Mouse (Mus musculus) liver, embryonic 14.5 days (tissue): ENCODE results near the gene Tgm5. TPM values are rescaled to one million over a fixed set of nuclear protein-coding genes. Genes with fewer than 3 reads are reported as not detected.

Experiments
- ATAC-seq: fragments of 200-750 bp; cut with Nextera tagmentation; 2 replicates; pipeline ENCODE4 v1.8.0; 2017; ENCODE audit warnings: moderate number of reproducible peaks, mild to moderate bottlenecking, moderate library complexity; ENCODE audit not compliant: insufficient read depth
- DNase-seq, 3 experiments: peaks; one replicate each; pipeline ENCODE4 v3.0.0-alpha.2; 2012 to 2013; ENCODE audit warnings: low read depth in 3 of 3, low spot score in 3 of 3
- H3K27ac ChIP-seq: fragments of 300-500 bp; sonication (generic); 2 replicates; pipeline ENCODE4 v1.5.1; 2014; ENCODE audit warnings: moderate library complexity, mild to moderate bottlenecking, control low read depth, inconsistent platforms
- H3K27me3 ChIP-seq: fragments of 300-500 bp; sonication (generic); 2 replicates; pipeline ENCODE4 v1.6.1; 2014; ENCODE audit warnings: mild to moderate bottlenecking, low read length, moderate library complexity; ENCODE audit not compliant: control insufficient read depth, insufficient read depth
- H3K36me3 ChIP-seq: fragments of 300-500 bp; sonication (generic); replicated peaks from 2 replicates; pipeline ENCODE4 v1.6.1; 2014; ENCODE audit warnings: low read depth; ENCODE audit not compliant: control insufficient read depth, insufficient read depth
- H3K4me1 ChIP-seq, 2 experiments: fragments of 200-500 bp in 1 of 2; fragments of 300-500 bp in 1 of 2; sonication (generic) in 1 of 2; replicated peaks; 2 replicates each; pipeline ENCODE4 v1.6.1; 2012 to 2014; ENCODE audit warnings: antibody characterized with exemption in 1 of 2, inconsistent platforms in 1 of 2, low read length in 1 of 2; ENCODE audit not compliant: control insufficient read depth in 2 of 2, insufficient read depth in 2 of 2
- H3K4me2 ChIP-seq: fragments of 300-500 bp; sonication (generic); 2 replicates; pipeline ENCODE4 v1.6.1; 2014; ENCODE audit warnings: low read depth, mild to moderate bottlenecking, control low read depth, moderate library complexity
- H3K4me3 ChIP-seq, 2 experiments: fragments of 200-500 bp in 1 of 2; fragments of 300-500 bp in 1 of 2; sonication (generic) in 1 of 2; 2 replicates each; pipeline ENCODE4 v1.5.1; 2012 to 2014; ENCODE audit warnings: low read depth in 2 of 2, low read length in 2 of 2, mild to moderate bottlenecking in 2 of 2, control low read depth in 1 of 2, inconsistent platforms in 1 of 2, moderate library complexity in 1 of 2; ENCODE audit not compliant: insufficient read depth in 1 of 2
- H3K9ac ChIP-seq: fragments of 300-500 bp; sonication (generic); replicated peaks from 2 replicates; pipeline ENCODE4 v1.6.1; 2014; ENCODE audit warnings: mild to moderate bottlenecking, control low read depth, moderate library complexity
- H3K9me3 ChIP-seq: fragments of 300-500 bp; sonication (generic); 2 replicates; pipeline ENCODE4 v1.6.1; 2016; ENCODE audit warnings: low read length, mixed read lengths; ENCODE audit not compliant: control insufficient read depth
- CTCF ChIP-seq: IDR thresholded peaks from 2 replicates; pipeline ENCODE4 v1.5.1; 2016; ENCODE audit warnings: antibody characterized with exemption, low read depth, control low read depth
- EP300 ChIP-seq: IDR thresholded peaks from 2 replicates; pipeline ENCODE4 v1.6.1; 2016; ENCODE audit warnings: antibody characterized with exemption, low read depth
- WGBS: fragments of 180-500 bp; shearing (Covaris S2); extraction: QIAGEN DNeasy Blood & Tissue Kit; methylation state at CpG from one replicate; pipeline ENCODE4 v1.1.7; 2014; ENCODE audit not compliant: insufficient replicate concordance; 5-methylcytosine and 5-hydroxymethylcytosine counted together
- polyA plus RNA-seq, 2 experiments: library from polyadenylated mRNA; depleted of rRNA in 1 of 2; stranded (reverse) in 1 of 2; unstranded in 1 of 2; fragments of >200 nt; fragmentation: Nextera tagmentation in 1 of 2; extraction: Ambion mirVana in 1 of 2; gene quantifications; 2 replicates each; pipeline versions ENCODE4 v1.2.1 to v1.2.3; 2012 to 2014

Tgm5 gene
- polyA plus RNA-seq, 2 experiments: not detected

DNA sequence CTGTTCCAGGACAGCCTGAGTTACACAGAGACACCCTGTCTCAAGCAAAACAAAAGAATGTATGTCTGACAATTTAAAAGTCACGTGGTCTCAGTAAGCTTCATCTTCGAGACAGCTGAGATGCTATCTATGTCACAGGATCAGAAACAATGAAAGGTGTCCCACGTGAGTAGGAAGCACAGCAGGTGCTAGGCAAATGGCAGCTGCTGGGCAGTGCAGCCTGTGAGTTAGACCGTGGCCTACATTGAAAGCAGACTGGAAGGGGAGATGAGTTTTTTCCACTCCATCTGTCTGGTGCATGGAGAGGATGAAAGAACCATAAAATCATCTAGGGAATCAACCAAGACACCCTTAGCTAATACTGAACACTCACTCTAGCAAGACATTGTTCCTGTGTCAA is 18.5 kb downstream of the Tgm5 start:
- TF ChIP-seq EP300: no peak
- TF ChIP-seq CTCF: no peak
- Histone ChIP-seq H3K36me3 (no peaks in the 10 kb centered on the region), H3K27ac (no peak overlapping the region), H3K4me1 (no peaks in the 10 kb centered on the region), H3K27me3 (no peaks in the 10 kb centered on the region), H3K9me3 (no peaks in the 10 kb centered on the region), H3K4me2 (no peak overlapping the region), H3K9ac (no peak overlapping the region), H3K4me3 (no peak overlapping the region)
- WGBS: 38% methylated on average over 4 of the region's 4 CpGs
- DNase-seq (no peak), ATAC-seq (no peak)

DNA sequence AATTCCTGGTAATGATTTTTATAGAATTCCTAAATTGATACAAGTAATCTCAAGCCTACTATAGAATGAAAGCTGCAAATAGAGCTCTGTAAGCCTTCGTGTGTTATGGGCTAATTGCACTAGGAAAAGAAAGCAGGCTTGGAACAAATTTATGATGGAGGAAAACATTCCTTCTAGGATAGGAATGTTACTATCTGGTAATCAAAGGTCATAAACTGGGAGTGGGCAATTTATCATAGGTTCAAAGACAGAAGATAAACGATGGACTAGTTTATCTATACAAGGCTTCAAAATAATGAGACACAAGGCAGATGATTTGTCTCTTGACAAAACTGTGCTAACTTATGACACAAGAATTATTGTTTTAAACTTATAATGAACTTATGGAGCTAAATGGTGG is 24.3 kb downstream of the Tgm5 start:
- DNase-seq (no peak), ATAC-seq (no peak)
- Histone ChIP-seq H3K27ac (no peak overlapping the region), H3K4me2 (no peak overlapping the region), H3K4me3 (no peak overlapping the region), H3K9me3 (no peaks in the 10 kb centered on the region), H3K27me3 (no peaks in the 10 kb centered on the region), H3K4me1 (peaks cover 2% of the 10 kb centered on the region in 2 experiments), H3K9ac (no peak overlapping the region), H3K36me3 (no peaks in the 10 kb centered on the region)
- TF ChIP-seq EP300 (no peak), CTCF (no peak)
- WGBS: 53% methylated on average over 2 of the region's 2 CpGs

DNA sequence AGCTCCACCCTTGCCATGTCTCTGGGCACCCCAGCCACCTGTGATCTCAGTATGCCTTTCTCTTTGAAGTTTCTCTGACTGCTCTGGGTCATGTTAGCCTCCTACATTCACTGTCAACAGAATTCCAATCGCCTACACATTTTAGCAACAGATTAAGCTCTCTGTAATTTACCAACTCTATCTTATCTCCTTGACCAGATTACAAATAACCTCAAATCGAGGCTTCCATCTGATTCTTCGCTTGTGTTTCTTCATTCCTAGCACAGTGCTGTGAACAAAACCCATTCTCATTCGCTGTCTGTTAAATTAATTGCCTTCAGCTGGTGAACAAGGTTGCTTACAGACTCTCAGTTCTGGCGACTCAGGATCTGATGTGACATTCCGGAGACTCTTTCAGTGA is 27.6 kb downstream of the Tgm5 start:
- no peaks in the 10 kb centered on the region for H3K27me3 ChIP-seq
- ATAC-seq: no peak
- no peak overlapping the region for H3K9ac ChIP-seq
- TF ChIP-seq CTCF (no peak), EP300 (no peak)
- no peak overlapping the region for H3K4me2 ChIP-seq
- no peaks in the 10 kb centered on the region for H3K9me3 ChIP-seq
- H3K27ac ChIP-seq: no peak overlapping the region
- H3K4me1 ChIP-seq: peaks cover 24 to 25% of the 10 kb centered on the region in 2 experiments
- DNase-seq: no peak
- no peak overlapping the region for H3K4me3 ChIP-seq
- H3K36me3 ChIP-seq: no peaks in the 10 kb centered on the region
- WGBS: 45% methylated on average over 6 of the region's 6 CpGs

DNA sequence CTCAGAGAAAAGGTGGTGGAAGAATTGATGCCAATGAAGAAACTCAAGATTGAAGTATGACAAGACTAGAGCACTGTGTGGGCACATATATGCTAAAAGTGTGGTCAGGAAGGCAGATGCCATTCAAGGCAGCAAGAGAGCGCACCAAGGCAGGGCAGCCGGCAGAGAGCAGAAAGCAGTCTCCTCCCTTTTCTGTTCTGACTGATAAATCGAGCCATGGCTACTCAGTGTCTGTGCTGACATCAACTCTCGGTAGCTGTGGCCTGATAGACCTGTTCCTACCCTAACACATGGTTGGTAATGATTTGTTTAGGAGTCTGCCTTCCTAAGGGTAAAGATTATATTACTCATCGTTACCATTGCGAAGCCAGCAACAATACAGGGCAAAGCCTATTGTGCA is 29.7 kb downstream of the Tgm5 start:
- Histone ChIP-seq H3K4me2 (peak overlapping the region; percentile 19), H3K9me3 (no peaks in the 10 kb centered on the region), H3K4me1 (peaks cover 24 to 25% of the 10 kb centered on the region in 2 experiments), H3K9ac (no peak overlapping the region), H3K36me3 (no peaks in the 10 kb centered on the region), H3K27ac (no peak overlapping the region), H3K4me3 (no peak overlapping the region), H3K27me3 (no peaks in the 10 kb centered on the region)
- 30% methylated on average over 6 of the region's 6 CpGs for WGBS
- peak; percentile 89 for ATAC-seq
- TF ChIP-seq CTCF (peak; percentile 60), EP300 (no peak; the same call in 1 of the 2 replicates)
- peak; percentile 40 to 74 (median 67) for DNase-seq

DNA sequence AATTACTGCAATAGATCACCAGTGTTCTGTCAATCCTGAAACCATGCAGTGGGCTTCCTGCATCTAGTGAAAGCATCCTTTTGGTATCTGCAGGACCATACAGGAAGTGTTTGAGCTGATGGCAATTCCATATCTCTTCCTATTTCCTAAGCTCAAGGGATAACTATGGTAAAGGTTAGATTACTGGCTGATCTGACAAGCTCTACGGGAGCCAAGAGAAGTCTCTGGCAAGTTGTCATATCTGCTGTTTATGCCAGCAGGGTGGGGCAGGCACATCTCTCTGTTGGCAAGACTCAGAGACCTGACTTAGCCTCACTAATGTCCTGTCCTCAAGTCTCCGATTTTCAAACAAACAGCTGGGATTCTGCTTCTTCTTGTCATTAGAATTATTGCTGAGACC is 31.6 kb downstream of the Tgm5 start:
- DNase-seq: peak in 2 of 3 experiments; percentile 48 to 51
- Histone ChIP-seq H3K9ac (no peak overlapping the region), H3K36me3 (no peaks in the 10 kb centered on the region), H3K9me3 (no peaks in the 10 kb centered on the region), H3K4me3 (no peak overlapping the region), H3K27ac (no peak overlapping the region), H3K4me1 (peaks cover 24 to 25% of the 10 kb centered on the region in 2 experiments), H3K27me3 (no peaks in the 10 kb centered on the region), H3K4me2 (peak overlapping the region; percentile 6; the same call in 1 of the 2 replicates)
- peak; percentile 27; the same call in 1 of the 2 replicates for ATAC-seq
- no peak for TF ChIP-seq EP300
- no peak for TF ChIP-seq CTCF
- WGBS: 26% methylated on average over 2 of the region's 2 CpGs
